Mouse (Mus musculus) embryonic facial prominence, embryonic 10.5 days (tissue): ENCODE measurements at regions not wholly inside any gene's neighbourhood (a gene's known extent, or its start where the extent isn't known, plus 50 kb on each side); places are given as distances from the start of the nearest gene placed in this dataset.

Source experiments
- DNase-seq: peaks from one replicate; pipeline ENCODE4 v3.0.0-alpha.2; 2017; ENCODE audit warnings: low spot score
- H3K27ac ChIP-seq: fragments of 300-500 bp; sonication (generic); replicated peaks from 2 replicates; pipeline ENCODE4 v1.5.1; 2016; ENCODE audit warnings: mild to moderate bottlenecking
- H3K27me3 ChIP-seq: fragments of 300-500 bp; sonication (generic); replicated peaks from 2 replicates; pipeline ENCODE4 v1.6.1; 2016; ENCODE audit warnings: low read depth, mild to moderate bottlenecking; ENCODE audit not compliant: poor library complexity, severe bottlenecking
- H3K36me3 ChIP-seq: fragments of 300-500 bp; sonication (generic); replicated peaks from 2 replicates; pipeline ENCODE4 v1.6.1; 2016; ENCODE audit warnings: mild to moderate bottlenecking, moderate library complexity
- H3K4me1 ChIP-seq: fragments of 300-500 bp; sonication (generic); 2 replicates; pipeline ENCODE4 v1.6.1; 2016
- H3K4me3 ChIP-seq: fragments of 300-500 bp; sonication (generic); 2 replicates; pipeline ENCODE4 v1.5.1; 2016; ENCODE audit warnings: mild to moderate bottlenecking, moderate library complexity
- H3K9me3 ChIP-seq: fragments of 300-500 bp; sonication (generic); 2 replicates; pipeline ENCODE4 v1.6.1; 2016; ENCODE audit warnings: mild to moderate bottlenecking
- WGBS: fragments of 180-500 bp; shearing (Covaris S2); methylation state at CpG from one replicate; pipeline ENCODE4 v1.1.7; 2016; 5-methylcytosine and 5-hydroxymethylcytosine counted together

GRCm38 (mm10) chr12:9091951-9092350 is 62.2 kb downstream of the Ttc32 start:
- no peak for DNase-seq
- no peak overlapping the region for H3K4me3 ChIP-seq
- H3K4me1 ChIP-seq: no peaks in the 10 kb centered on the region
- no peaks in the 10 kb centered on the region for H3K27me3 ChIP-seq
- 92% methylated on average over 6 of the region's 6 CpGs for WGBS
- no peaks in the 10 kb centered on the region for H3K36me3 ChIP-seq
- no peaks in the 10 kb centered on the region for H3K9me3 ChIP-seq
- H3K27ac ChIP-seq: no peak overlapping the region

- Histone ChIP-seq H3K9me3 (no peaks in the 10 kb centered on the region), H3K36me3 (no peaks in the 10 kb centered on the region), H3K27me3 (no peaks in the 10 kb centered on the region), H3K27ac (no peak overlapping the region), H3K4me3 (no peak overlapping the region), H3K4me1 (no peaks in the 10 kb centered on the region)
- no peak for DNase-seq
These were observed 65.3 kb downstream of the Ttc32 start for GRCm38 (mm10) chr12:9095061-9095460.

GRCm38 (mm10) chr12:9106416-9106815 is 76.6 kb downstream of the Ttc32 start:
- Histone ChIP-seq H3K4me3 (no peak overlapping the region), H3K27ac (no peak overlapping the region), H3K4me1 (peaks cover 7% of the 10 kb centered on the region), H3K36me3 (no peaks in the 10 kb centered on the region), H3K9me3 (no peaks in the 10 kb centered on the region), H3K27me3 (no peaks in the 10 kb centered on the region)
- no peak for DNase-seq
- WGBS: 71% methylated on average over 3 of the region's 3 CpGs

- Histone ChIP-seq H3K9me3 (no peaks in the 10 kb centered on the region), H3K4me3 (no peak overlapping the region), H3K27ac (no peak overlapping the region), H3K27me3 (no peaks in the 10 kb centered on the region), H3K4me1 (peaks cover 7% of the 10 kb centered on the region), H3K36me3 (no peaks in the 10 kb centered on the region)
- 80% methylated on average over 7 of the region's 7 CpGs for WGBS
- DNase-seq: no peak
These were observed 80.0 kb downstream of the Ttc32 start for GRCm38 (mm10) chr12:9109806-9110205.

- H3K4me1 ChIP-seq: peaks cover 7% of the 10 kb centered on the region
- DNase-seq: no peak
- H3K27me3 ChIP-seq: no peaks in the 10 kb centered on the region
- H3K27ac ChIP-seq: no peak overlapping the region
- 80% methylated on average over 3 of the region's 3 CpGs for WGBS
- H3K4me3 ChIP-seq: no peak overlapping the region
- H3K9me3 ChIP-seq: no peaks in the 10 kb centered on the region
- no peaks in the 10 kb centered on the region for H3K36me3 ChIP-seq
These were observed 82.4 kb downstream of the Ttc32 start for GRCm38 (mm10) chr12:9112161-9112674.

GRCm38 (mm10) chr12:9113652-9114051 is 83.9 kb downstream of the Ttc32 start:
- Histone ChIP-seq H3K9me3 (no peaks in the 10 kb centered on the region), H3K4me1 (peaks cover 7% of the 10 kb centered on the region), H3K27me3 (no peaks in the 10 kb centered on the region), H3K4me3 (no peak overlapping the region), H3K27ac (no peak overlapping the region), H3K36me3 (no peaks in the 10 kb centered on the region)
- WGBS: 82% methylated on average over 6 of the region's 6 CpGs
- no peak for DNase-seq

GRCm38 (mm10) chr12:9114061-9114460 is 84.3 kb downstream of the Ttc32 start:
- no peaks in the 10 kb centered on the region for H3K27me3 ChIP-seq
- no peaks in the 10 kb centered on the region for H3K36me3 ChIP-seq
- peaks cover 7% of the 10 kb centered on the region for H3K4me1 ChIP-seq
- no peak overlapping the region for H3K4me3 ChIP-seq
- no peaks in the 10 kb centered on the region for H3K9me3 ChIP-seq
- no peak overlapping the region for H3K27ac ChIP-seq
- 90% methylated on average over 1 of the region's 1 CpGs for WGBS
- DNase-seq: no peak

GRCm38 (mm10) chr12:9118576-9118975 is 88.8 kb downstream of the Ttc32 start:
- 65% methylated on average over 2 of the region's 2 CpGs for WGBS
- Histone ChIP-seq H3K4me1 (no peaks in the 10 kb centered on the region), H3K27ac (no peak overlapping the region), H3K36me3 (no peaks in the 10 kb centered on the region), H3K4me3 (no peak overlapping the region), H3K9me3 (no peaks in the 10 kb centered on the region), H3K27me3 (no peaks in the 10 kb centered on the region)
- no peak for DNase-seq

- 0 out of 2 replicates have a peak, but pooled peaks cover 9% of the 10 kb centered on the region for H3K27me3 ChIP-seq
- H3K4me3 ChIP-seq: no peak overlapping the region
- H3K4me1 ChIP-seq: peaks cover 35% of the 10 kb centered on the region
- peak; percentile 71 for DNase-seq
- no peaks in the 10 kb centered on the region for H3K9me3 ChIP-seq
- peak overlapping the region; percentile 36; the same call in 1 of the 2 replicates for H3K27ac ChIP-seq
- H3K36me3 ChIP-seq: no peaks in the 10 kb centered on the region
- 66% methylated on average over 10 of the region's 10 CpGs for WGBS
These were observed 98.2 kb downstream of the Ttc32 start for GRCm38 (mm10) chr12:9127931-9128550.

GRCm38 (mm10) chr12:9128581-9129275 is 98.9 kb downstream of the Ttc32 start:
- peak; percentile 49 for DNase-seq
- Histone ChIP-seq H3K9me3 (no peaks in the 10 kb centered on the region), H3K27me3 (0 out of 2 replicates have a peak, but pooled peaks cover 9% of the 10 kb centered on the region), H3K27ac (no peak overlapping the region), H3K4me1 (peaks cover 35% of the 10 kb centered on the region), H3K36me3 (no peaks in the 10 kb centered on the region), H3K4me3 (no peak overlapping the region)
- WGBS: 47% methylated on average over 6 of the region's 6 CpGs

GRCm38 (mm10) chr12:9132621-9133020 is 102.8 kb downstream of the Ttc32 start:
- peaks cover 18% of the 10 kb centered on the region for H3K4me1 ChIP-seq
- H3K27me3 ChIP-seq: 0 out of 2 replicates have a peak, but pooled peaks cover 9% of the 10 kb centered on the region
- no peak for DNase-seq
- H3K4me3 ChIP-seq: no peak overlapping the region
- no peaks in the 10 kb centered on the region for H3K9me3 ChIP-seq
- no peaks in the 10 kb centered on the region for H3K36me3 ChIP-seq
- H3K27ac ChIP-seq: no peak overlapping the region

- Histone ChIP-seq H3K27me3 (0 out of 2 replicates have a peak, but pooled peaks cover 9% of the 10 kb centered on the region), H3K9me3 (no peaks in the 10 kb centered on the region), H3K27ac (no peak overlapping the region), H3K36me3 (no peaks in the 10 kb centered on the region), H3K4me1 (peaks cover 4% of the 10 kb centered on the region), H3K4me3 (no peak overlapping the region)
- WGBS: 91% methylated on average over 7 of the region's 7 CpGs
- DNase-seq: no peak
These were observed 104.4 kb downstream of the Ttc32 start for GRCm38 (mm10) chr12:9133890-9134870.
